Mouse (Mus musculus): ENCODE results near the gene Fbxo7. TPM values are rescaled to one million over a fixed set of nuclear protein-coding genes. Genes with fewer than 3 reads are reported as not detected.
A peak's percentile ranks its signal among the peaks of the same experiment; 100 is the strongest.

Fbxo7 gene
- total RNA-seq, 2 experiments from 2014 or later, result 12.0 to 17.5 TPM

GRCm38 (mm10) chr10:86074971-86075711 is 53.4 kb downstream of the Fbxo7 start:
- no peak for ATAC-seq (ENCODE audit: poor library complexity, severe bottlenecking)

GRCm38 (mm10) chr10:86077272-86077671 is 55.5 kb downstream of the Fbxo7 start:
- no peak for ATAC-seq (ENCODE audit: poor library complexity, severe bottlenecking)

GRCm38 (mm10) chr10:86078761-86079160 is 57.0 kb downstream of the Fbxo7 start:
- no peak for ATAC-seq (ENCODE audit: poor library complexity, severe bottlenecking)

GRCm38 (mm10) chr10:86079921-86080320 is 58.1 kb downstream of the Fbxo7 start:
- ATAC-seq (ENCODE audit: poor library complexity, severe bottlenecking), result peak; percentile 15; the same call in 1 of the 2 replicates

GRCm38 (mm10) chr10:86091919-86092318 is 70.1 kb downstream of the Fbxo7 start:
- peak; percentile 76 for ATAC-seq (ENCODE audit: poor library complexity, severe bottlenecking)

GRCm38 (mm10) chr10:86093109-86094035 is 71.6 kb downstream of the Fbxo7 start:
- no peak for ATAC-seq (ENCODE audit: poor library complexity, severe bottlenecking)

GRCm38 (mm10) chr10:86098363-86098762 is 76.6 kb downstream of the Fbxo7 start:
- no peak for ATAC-seq (ENCODE audit: poor library complexity, severe bottlenecking)

- no peak for ATAC-seq (ENCODE audit: poor library complexity, severe bottlenecking)
Measured at GRCm38 (mm10) chr10:86100281-86100851, 78.6 kb downstream of the Fbxo7 start.

Other genes with a start within 250 kb of the Fbxo7 start
- gene Pwp1, start 192.5 kb upstream of the Fbxo7 start, total RNA-seq (2015), result 27.6 and 30.9 TPM in 2 replicates
- 27.5 and 32.2 TPM in 2 replicates for gene Pwp1, start 192.5 kb upstream of the Fbxo7 start, total RNA-seq (2017)
- gene Prdm4, start 104.8 kb upstream of the Fbxo7 start, total RNA-seq (2015), result 19.7 and 19.8 TPM in 2 replicates
- 22.5 and 24.2 TPM in 2 replicates for gene Prdm4, start 104.8 kb upstream of the Fbxo7 start, total RNA-seq (2017)
- not detected in 2 replicates for gene Ascl4, start 94.3 kb upstream of the Fbxo7 start, total RNA-seq (2015)
- not detected in 2 replicates for gene Ascl4, start 94.3 kb upstream of the Fbxo7 start, total RNA-seq (2017)
- 34.3 and 38.8 TPM in 2 replicates for gene Rtcb, start 64.1 kb upstream of the Fbxo7 start, total RNA-seq (2015)
- 79.5 and 91.3 TPM in 2 replicates for gene Rtcb, start 64.1 kb upstream of the Fbxo7 start, total RNA-seq (2017)
- gene Bpifc, start 10.1 kb upstream of the Fbxo7 start, total RNA-seq (2015), result 0.13 TPM in 1 of 2 replicates, not detected in the other
- 0.07 TPM in 1 of 2 replicates, not detected in the other for gene Bpifc, start 10.1 kb upstream of the Fbxo7 start, total RNA-seq (2017)

Data from megakaryocyte, adult 5-6 weeks (primary cell).